Mouse (Mus musculus): ENCODE results near the gene Sdhaf2.

GRCm38 (mm10) chr19:10455437-10455806, 70.5 kb downstream of the Sdhaf2 start:
- TF ChIP-seq CTCF (conservative IDR thresholded peaks at IDR 0.05; ENCODE audit: low read length): no peak
- no peak for TF ChIP-seq POU5F1 (IDR thresholded peaks at IDR 0.05; ENCODE audit: borderline replicate concordance, low read length)
- TF ChIP-seq NANOG (IDR thresholded peaks at IDR 0.05; ENCODE audit: borderline replicate concordance, low read length): no peak
